Mouse (Mus musculus) liver, adult 10 weeks (tissue): ENCODE measurements around the gene Synpr. TPM values are rescaled to one million over a fixed set of nuclear protein-coding genes. Genes with fewer than 3 reads are reported as not detected.

Experiments used
- polyA plus RNA-seq: library from polyadenylated mRNA; stranded (reverse); fragments of 350-450 nt; fragmentation: Illumina TruSeq; extraction: RNeasy Lipid Tissue Mini Kit (QIAGEN cat#74804); gene quantifications from one replicate; pipeline ENCODE4 v1.2.3, GENCODE M21; 2014; ENCODE audit warnings: low read depth, low replicate concordance

Gene Synpr
- polyA plus RNA-seq: not detected

DNA sequence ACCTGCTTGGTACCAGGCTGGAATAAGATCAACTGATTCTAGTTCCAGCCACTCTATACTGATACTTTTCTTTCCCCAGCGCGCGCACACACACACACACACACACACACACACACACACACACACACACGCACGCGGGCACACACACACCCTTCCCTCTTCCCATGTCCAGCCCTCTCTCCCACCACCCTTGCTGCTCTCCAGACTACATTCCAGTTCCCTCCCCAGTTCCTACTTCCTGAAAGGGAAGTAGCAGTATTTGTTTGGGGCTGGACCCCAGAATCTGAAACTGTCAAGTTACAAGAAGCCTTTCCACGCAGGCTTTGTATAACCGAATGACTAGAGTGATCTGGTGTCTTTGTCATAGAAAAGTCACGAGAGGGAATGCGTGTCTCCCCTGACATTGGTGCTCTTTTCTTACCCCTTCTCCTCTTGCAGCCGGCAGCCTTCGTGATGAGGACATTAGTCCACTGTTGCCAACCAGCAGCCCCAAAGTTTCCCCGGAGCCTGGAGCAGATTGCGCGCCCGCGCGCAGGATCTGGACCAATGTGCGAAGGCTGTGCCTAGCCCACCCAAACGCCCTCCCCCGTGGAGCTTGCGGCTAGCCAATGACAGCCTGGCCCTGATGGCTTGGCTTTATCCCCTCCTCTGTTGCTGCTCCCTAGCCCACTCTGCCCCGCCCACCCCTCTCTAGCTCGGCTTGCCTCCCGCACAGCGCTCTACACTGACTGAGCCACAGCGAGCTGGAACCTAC, at the start of gene Synpr:
Gene Synpr (plus strand): TSS at position 690 of the 754 bp plus-strand sequence.

